Mouse (Mus musculus) megakaryocyte-erythroid progenitor cell, adult 5-6 weeks (primary cell): ENCODE data around the gene Tmod4. TPM values are rescaled to one million over a fixed set of nuclear protein-coding genes. Genes with fewer than 3 reads are reported as not detected.

Experiments
- ATAC-seq: replicated peaks from 2 replicates; pipeline ENCODE4 v1.8.0; 2016; ENCODE audit warnings: mild to moderate bottlenecking, inconsistent platforms; ENCODE audit not compliant: severe bottlenecking, poor library complexity, low FRiP score, low TSS enrichment
- total RNA-seq, 2 experiments: library from RNA; stranded (forward) in 1 of 2; stranded (reverse) in 1 of 2; fragments of 200-1000, 215-1000 nt in 1 of 2; fragments of >200 nt in 1 of 2; fragmentation: Nextera tagmentation in 1 of 2; gene quantifications; 2 replicates each; pipeline ENCODE4 v1.2.3; 2014 to 2017

The Tmod4 gene
- total RNA-seq, 2 experiments from 2014 or later = 2.9 to 5.1 TPM

- no peak for ATAC-seq
Observed at GRCm38 (mm10) chr3:95164840-95165239, 40.6 kb downstream of the Tmod4 start.

GRCm38 (mm10) chr3:95169996-95170395 is 45.7 kb downstream of the Tmod4 start:
- ATAC-seq = no peak

DNA sequence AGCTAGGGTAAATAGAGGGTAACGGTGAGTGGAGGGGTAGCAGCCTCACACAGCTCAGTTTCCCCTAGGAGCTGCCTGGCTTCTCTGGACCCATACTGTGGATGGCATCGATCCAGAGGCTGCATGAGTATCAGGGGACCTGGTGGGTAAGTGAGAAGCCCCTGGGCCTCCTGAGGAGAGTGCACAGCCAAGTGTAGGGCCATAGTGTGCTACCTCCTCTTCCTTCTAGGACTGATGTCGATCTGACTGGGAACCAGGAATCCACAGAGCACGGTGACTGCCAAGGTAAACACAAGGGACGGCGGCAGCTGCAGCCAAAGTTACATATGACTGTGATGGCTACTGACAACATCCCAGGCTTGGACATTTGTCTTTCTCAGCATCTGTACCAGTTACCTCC is 46.8 kb downstream of the Tmod4 start:
- ATAC-seq = no peak

GRCm38 (mm10) chr3:95172526-95173255 is 48.4 kb downstream of the Tmod4 start:
- no peak for ATAC-seq

- peak; percentile 24; the same call in 1 of the 2 replicates for ATAC-seq
Observed at GRCm38 (mm10) chr3:95173256-95173949, 49.1 kb downstream of the Tmod4 start.

DNA sequence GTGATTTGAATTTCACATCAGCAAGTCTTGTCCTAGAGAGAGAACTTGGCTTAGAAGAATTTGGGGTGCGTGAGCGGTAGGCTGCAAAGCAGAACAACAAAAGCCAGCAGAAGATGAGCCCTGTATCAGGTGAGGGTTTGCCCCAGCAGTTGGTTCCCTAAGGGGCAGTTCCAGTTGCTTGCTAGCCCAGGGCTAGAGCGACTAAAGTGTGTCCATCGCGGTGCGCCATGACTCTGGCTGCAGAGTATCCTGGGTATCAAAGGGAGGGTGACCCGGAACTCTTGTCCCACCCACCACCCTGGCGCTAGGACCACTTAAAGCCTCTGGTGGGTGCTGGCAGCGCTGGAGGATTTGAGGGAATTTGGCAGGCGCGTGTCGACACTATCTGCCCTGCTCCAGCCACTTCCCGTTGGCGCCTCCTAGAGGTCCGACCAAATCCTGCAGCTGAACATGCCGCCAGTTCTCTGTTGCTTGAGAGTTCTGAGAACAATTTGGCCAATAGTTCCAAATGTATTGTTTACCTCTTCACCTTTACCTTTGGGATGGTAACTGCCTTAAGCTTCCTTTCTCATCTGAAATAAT is 49.8 kb downstream of the Tmod4 start:
- peak; percentile 80 for ATAC-seq

DNA sequence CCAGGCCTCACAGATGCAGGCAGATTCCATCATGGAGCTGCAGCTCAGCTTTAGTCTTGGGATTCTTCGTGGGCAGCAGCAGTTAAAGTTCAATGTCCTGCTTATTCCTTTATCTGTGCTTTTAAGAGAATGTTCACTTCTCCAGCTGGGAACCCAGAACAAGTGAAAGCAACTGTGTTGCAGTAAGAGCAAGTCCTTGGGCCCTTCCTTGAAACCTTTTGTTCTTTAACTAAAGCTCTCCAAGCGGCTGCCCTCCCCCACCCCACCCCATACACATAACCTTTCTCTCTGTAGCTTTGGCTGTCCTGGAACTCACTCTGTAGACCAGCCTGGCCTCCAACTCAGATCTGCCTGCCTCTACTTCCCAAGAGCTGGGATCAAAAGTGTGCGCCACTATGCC is 52.2 kb downstream of the Tmod4 start:
- no peak for ATAC-seq

- no peak for ATAC-seq
Observed at GRCm38 (mm10) chr3:95177583-95177982, 53.3 kb downstream of the Tmod4 start.

Other genes with a start within 250 kb of the Tmod4 start
- 427 and 467 TPM in 2 replicates for gene Psmb4, start 237.5 kb upstream of the Tmod4 start, total RNA-seq (2014; fragmentation: Nextera tagmentation)
- gene Psmb4, start 237.5 kb upstream of the Tmod4 start, total RNA-seq (2017) = 212 and 218 TPM in 2 replicates
- gene Selenbp1, start 191.4 kb upstream of the Tmod4 start, total RNA-seq (2014; fragmentation: Nextera tagmentation) = 128 and 136 TPM in 2 replicates
- 100 and 113 TPM in 2 replicates for gene Selenbp1, start 191.4 kb upstream of the Tmod4 start, total RNA-seq (2017)
- gene Rfx5, start 170.4 kb upstream of the Tmod4 start, total RNA-seq (2014; fragmentation: Nextera tagmentation) = 21.3 and 21.4 TPM in 2 replicates
- gene Rfx5, start 170.4 kb upstream of the Tmod4 start, total RNA-seq (2017) = 15.1 and 19.0 TPM in 2 replicates
- gene Pi4kb, start 149.7 kb upstream of the Tmod4 start, total RNA-seq (2014; fragmentation: Nextera tagmentation) = 24.9 and 35.5 TPM in 2 replicates
- gene Pi4kb, start 149.7 kb upstream of the Tmod4 start, total RNA-seq (2017) = 22.7 and 27.9 TPM in 2 replicates
- 16.8 and 25.9 TPM in 2 replicates for gene Zfp687, start 109.0 kb upstream of the Tmod4 start, total RNA-seq (2014; fragmentation: Nextera tagmentation)
- gene Zfp687, start 109.0 kb upstream of the Tmod4 start, total RNA-seq (2017) = 13.0 and 42.4 TPM in 2 replicates
- gene Psmd4, start 81.9 kb upstream of the Tmod4 start, total RNA-seq (2014; fragmentation: Nextera tagmentation) = 190 and 212 TPM in 2 replicates
- gene Psmd4, start 81.9 kb upstream of the Tmod4 start, total RNA-seq (2017) = 336 and 456 TPM in 2 replicates
- gene Pip5k1a, start 17.5 kb upstream of the Tmod4 start, total RNA-seq (2014; fragmentation: Nextera tagmentation) = 28.8 and 29.3 TPM in 2 replicates
- gene Pip5k1a, start 17.5 kb upstream of the Tmod4 start, total RNA-seq (2017) = 20.5 and 23.8 TPM in 2 replicates
- 62.9 and 64.1 TPM in 2 replicates for gene Vps72, start 13.5 kb upstream of the Tmod4 start, total RNA-seq (2014; fragmentation: Nextera tagmentation)
- 105 and 121 TPM in 2 replicates for gene Vps72, start 13.5 kb upstream of the Tmod4 start, total RNA-seq (2017)
- gene Scnm1, start 9.5 kb downstream of the Tmod4 start, total RNA-seq (2014; fragmentation: Nextera tagmentation) = 59.1 and 86.0 TPM in 2 replicates
- gene Scnm1, start 9.5 kb downstream of the Tmod4 start, total RNA-seq (2017) = 94.4 and 114 TPM in 2 replicates
- 5.4 and 6.9 TPM in 2 replicates for gene Lysmd1, start 9.6 kb downstream of the Tmod4 start, total RNA-seq (2014; fragmentation: Nextera tagmentation)
- 6.2 and 7.2 TPM in 2 replicates for gene Lysmd1, start 9.6 kb downstream of the Tmod4 start, total RNA-seq (2017)
- gene Tnfaip8l2, start 17.9 kb downstream of the Tmod4 start, total RNA-seq (2014; fragmentation: Nextera tagmentation) = 3.3 and 8.1 TPM in 2 replicates
- gene Tnfaip8l2, start 17.9 kb downstream of the Tmod4 start, total RNA-seq (2017) = 3.1 and 6.7 TPM in 2 replicates
- 0.27 TPM in 1 of 2 replicates, not detected in the other for gene Sema6c, start 36.0 kb downstream of the Tmod4 start, total RNA-seq (2014; fragmentation: Nextera tagmentation)
- 0.99 TPM in 1 of 2 replicates, not detected in the other for gene Sema6c, start 36.0 kb downstream of the Tmod4 start, total RNA-seq (2017)
- 59.0 and 63.9 TPM in 2 replicates for gene Gabpb2, start 93.4 kb downstream of the Tmod4 start, total RNA-seq (2014; fragmentation: Nextera tagmentation)
- gene Gabpb2, start 93.4 kb downstream of the Tmod4 start, total RNA-seq (2017) = 59.2 and 64.2 TPM in 2 replicates
- gene Cdc42se1, start 104.3 kb downstream of the Tmod4 start, total RNA-seq (2014; fragmentation: Nextera tagmentation) = 69.0 and 127 TPM in 2 replicates
- gene Cdc42se1, start 104.3 kb downstream of the Tmod4 start, total RNA-seq (2017) = 49.5 and 59.1 TPM in 2 replicates
- gene Mllt11, start 107.7 kb downstream of the Tmod4 start, total RNA-seq (2014; fragmentation: Nextera tagmentation) = 6.0 and 6.9 TPM in 2 replicates
- gene Mllt11, start 107.7 kb downstream of the Tmod4 start, total RNA-seq (2017) = 1.9 and 3.6 TPM in 2 replicates
- gene Gm128, start 117.1 kb downstream of the Tmod4 start, total RNA-seq (2014; fragmentation: Nextera tagmentation) = 0.92 and 2.5 TPM in 2 replicates
- 0.27 TPM in 1 of 2 replicates, not detected in the other for gene Gm128, start 117.1 kb downstream of the Tmod4 start, total RNA-seq (2017)
- gene Bnipl, start 126.7 kb downstream of the Tmod4 start, total RNA-seq (2014; fragmentation: Nextera tagmentation) = not detected in 2 replicates
- gene Bnipl, start 126.7 kb downstream of the Tmod4 start, total RNA-seq (2017) = not detected in 2 replicates
- gene Mindy1, start 156.9 kb downstream of the Tmod4 start, total RNA-seq (2014; fragmentation: Nextera tagmentation) = 36.8 and 46.9 TPM in 2 replicates
- gene Mindy1, start 156.9 kb downstream of the Tmod4 start, total RNA-seq (2017) = 37.5 and 45.3 TPM in 2 replicates
- 20.2 and 24.8 TPM in 2 replicates for gene Prune1, start 157.6 kb downstream of the Tmod4 start, total RNA-seq (2014; fragmentation: Nextera tagmentation)
- 10.1 and 14.6 TPM in 2 replicates for gene Prune1, start 157.6 kb downstream of the Tmod4 start, total RNA-seq (2017)
- 25.5 and 35.5 TPM in 2 replicates for gene Anxa9, start 182.7 kb downstream of the Tmod4 start, total RNA-seq (2014; fragmentation: Nextera tagmentation)
- 15.6 and 16.7 TPM in 2 replicates for gene Anxa9, start 182.7 kb downstream of the Tmod4 start, total RNA-seq (2017)
- 199 and 268 TPM in 2 replicates for gene Cers2, start 190.3 kb downstream of the Tmod4 start, total RNA-seq (2014; fragmentation: Nextera tagmentation)
- 118 and 125 TPM in 2 replicates for gene Cers2, start 190.3 kb downstream of the Tmod4 start, total RNA-seq (2017)
- 58.7 and 67.9 TPM in 2 replicates for gene Setdb1, start 232.7 kb downstream of the Tmod4 start, total RNA-seq (2014; fragmentation: Nextera tagmentation)
- 44.1 and 46.5 TPM in 2 replicates for gene Setdb1, start 232.7 kb downstream of the Tmod4 start, total RNA-seq (2017)